Mouse (Mus musculus) lung, postnatal 10 days (tissue): Measurements from ENCODE around the gene Hist1h3c.
"Not testable (repeated sequence)": the region's sequence is repeated elsewhere in the genome, so short reads cannot be mapped to it uniquely, and the experiment has no call there.

Experiments used
- DNase-seq: peaks from one replicate; pipeline ENCODE4 v3.0.0; 2021

Gene Hist1h3c

GRCm38 (mm10) chr13:23739069-23739921 is 6.1 kb downstream of the Hist1h3c start:
- peak; percentile 95 for DNase-seq

GRCm38 (mm10) chr13:23738677-23739068 is 6.7 kb downstream of the Hist1h3c start, which contains the start of gene Hist1h1c:
Gene Hist1h1c, plus strand, starts transcription at chr13:23738808.
- DNase-seq, result peak; percentile 94

- no peak for DNase-seq
Observed at GRCm38 (mm10) chr13:23738041-23738440, 7.4 kb downstream of the Hist1h3c start.

- DNase-seq, result no peak
Observed at GRCm38 (mm10) chr13:23737091-23737490, 8.3 kb downstream of the Hist1h3c start.

- peak; percentile 56 for DNase-seq
Observed at GRCm38 (mm10) chr13:23732156-23732804, 13.1 kb downstream of the Hist1h3c start.

GRCm38 (mm10) chr13:23730479-23730878 is 14.9 kb downstream of the Hist1h3c start:
- DNase-seq, result peak; percentile 54

GRCm38 (mm10) chr13:23729706-23730105 is 15.7 kb downstream of the Hist1h3c start:
- DNase-seq, result no peak

GRCm38 (mm10) chr13:23729192-23729525 is 16.2 kb downstream of the Hist1h3c start:
- no peak for DNase-seq

GRCm38 (mm10) chr13:23728472-23729191 is 16.8 kb downstream of the Hist1h3c start:
- DNase-seq, result no peak

GRCm38 (mm10) chr13:23725213-23725612 is 20.2 kb downstream of the Hist1h3c start:
- DNase-seq, result no peak

GRCm38 (mm10) chr13:23724239-23724638 is 21.2 kb downstream of the Hist1h3c start:
- DNase-seq, result no peak

- not testable (repeated sequence) for DNase-seq
Observed at GRCm38 (mm10) chr13:23717593-23718245, 27.7 kb downstream of the Hist1h3c start.

- DNase-seq, result no peak
Observed at GRCm38 (mm10) chr13:23717176-23717575, 28.2 kb downstream of the Hist1h3c start.

GRCm38 (mm10) chr13:23716261-23717042 is 28.9 kb downstream of the Hist1h3c start:
- no peak for DNase-seq

- peak; percentile 68 for DNase-seq
Observed at GRCm38 (mm10) chr13:23710374-23711089, 34.9 kb downstream of the Hist1h3c start, which contains the start of gene Hfe. Gene Hfe, minus strand, starts transcription at chr13:23710854.

- peak; percentile 32 for DNase-seq
Observed at GRCm38 (mm10) chr13:23709714-23710373, 35.6 kb downstream of the Hist1h3c start.

- DNase-seq, result no peak
Observed at GRCm38 (mm10) chr13:23708654-23709053, 36.7 kb downstream of the Hist1h3c start.

- no peak for DNase-seq
Observed at GRCm38 (mm10) chr13:23708041-23708440, 37.4 kb downstream of the Hist1h3c start.

GRCm38 (mm10) chr13:23706771-23707170 is 38.6 kb downstream of the Hist1h3c start:
- no peak for DNase-seq

- no peak for DNase-seq
Observed at GRCm38 (mm10) chr13:23705751-23706356, 39.5 kb downstream of the Hist1h3c start.
